Mouse (Mus musculus): ENCODE measurements at regions not wholly inside any gene's neighbourhood (a gene's known extent, or its start where the extent isn't known, plus 50 kb on each side); places are given as distances from the start of the nearest gene placed in this dataset.

- no peak for DNase-seq (ENCODE audit: low spot score in 2 of 2)
Observed at GRCm38 (mm10) chr11:32990201-32990600, 157.0 kb downstream of the Fgf18 start.

- DNase-seq (ENCODE audit: low spot score in 2 of 2) = no peak
Observed at GRCm38 (mm10) chr11:32978899-32979298, 154.5 kb upstream of the Smim23 start.

DNA sequence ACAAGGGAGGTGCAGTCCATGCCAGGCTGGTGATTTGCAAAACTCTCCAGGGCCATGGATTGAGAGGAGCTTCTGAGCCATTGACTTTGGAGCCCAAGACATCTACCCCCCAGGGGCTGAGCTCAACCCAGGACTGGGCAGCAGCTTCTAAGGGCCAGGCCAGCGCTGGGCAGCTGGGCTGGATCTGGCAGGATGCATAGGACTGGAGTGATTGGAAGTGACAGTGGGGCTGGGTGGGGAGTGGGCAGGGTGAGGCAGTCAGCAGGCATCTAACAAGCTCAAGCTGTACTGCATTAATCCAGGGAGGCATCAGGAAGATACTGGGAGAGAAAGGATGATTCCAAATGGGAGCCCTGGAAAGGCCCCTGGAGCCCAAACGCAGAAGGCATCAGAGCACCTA is 152.2 kb upstream of the Smim23 start:
- no peak for DNase-seq (ENCODE audit: low spot score in 2 of 2)

DNA sequence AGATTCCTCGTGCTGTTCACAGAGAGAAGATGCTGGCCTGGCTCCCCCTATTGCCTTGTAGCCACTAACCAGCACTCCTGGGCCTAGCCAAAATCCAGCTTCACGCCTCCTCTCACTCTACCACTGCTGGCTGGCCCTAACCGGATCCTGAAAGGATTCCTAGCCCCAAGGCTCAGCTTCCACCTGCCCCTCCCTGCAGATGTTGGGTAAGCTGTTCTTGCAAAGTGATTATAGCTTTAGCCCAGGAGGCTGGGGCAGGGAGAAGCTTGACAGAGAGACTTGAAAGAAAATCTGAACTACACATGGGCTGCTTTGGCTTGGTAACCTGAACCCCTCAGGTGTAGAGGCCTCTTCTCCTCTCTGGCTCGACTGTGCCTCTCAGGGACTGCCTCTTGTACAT is 149.0 kb upstream of the Smim23 start:
- DNase-seq (ENCODE audit: low spot score in 2 of 2) = no peak

DNA sequence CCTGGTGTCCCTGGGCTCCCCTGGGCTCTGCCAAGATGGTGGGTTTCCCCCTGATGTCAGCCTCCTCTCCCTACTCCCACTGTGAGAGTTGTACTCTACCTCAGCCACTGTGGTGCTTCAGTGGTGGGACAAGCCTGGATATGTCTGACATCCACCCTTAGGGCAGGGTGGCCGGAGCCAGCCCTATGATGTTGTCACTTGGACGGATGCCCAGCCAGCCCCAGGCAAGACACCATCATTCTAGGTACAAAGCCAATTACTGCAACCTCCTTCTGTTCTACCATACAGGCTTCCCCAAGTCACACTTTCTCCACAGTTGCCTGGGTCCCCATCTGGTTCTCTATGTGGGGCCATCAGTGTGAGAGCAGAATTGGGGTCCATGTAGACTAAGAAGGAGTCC is 141.0 kb upstream of the Smim23 start:
- no peak for DNase-seq (ENCODE audit: low spot score in 2 of 2)

DNA sequence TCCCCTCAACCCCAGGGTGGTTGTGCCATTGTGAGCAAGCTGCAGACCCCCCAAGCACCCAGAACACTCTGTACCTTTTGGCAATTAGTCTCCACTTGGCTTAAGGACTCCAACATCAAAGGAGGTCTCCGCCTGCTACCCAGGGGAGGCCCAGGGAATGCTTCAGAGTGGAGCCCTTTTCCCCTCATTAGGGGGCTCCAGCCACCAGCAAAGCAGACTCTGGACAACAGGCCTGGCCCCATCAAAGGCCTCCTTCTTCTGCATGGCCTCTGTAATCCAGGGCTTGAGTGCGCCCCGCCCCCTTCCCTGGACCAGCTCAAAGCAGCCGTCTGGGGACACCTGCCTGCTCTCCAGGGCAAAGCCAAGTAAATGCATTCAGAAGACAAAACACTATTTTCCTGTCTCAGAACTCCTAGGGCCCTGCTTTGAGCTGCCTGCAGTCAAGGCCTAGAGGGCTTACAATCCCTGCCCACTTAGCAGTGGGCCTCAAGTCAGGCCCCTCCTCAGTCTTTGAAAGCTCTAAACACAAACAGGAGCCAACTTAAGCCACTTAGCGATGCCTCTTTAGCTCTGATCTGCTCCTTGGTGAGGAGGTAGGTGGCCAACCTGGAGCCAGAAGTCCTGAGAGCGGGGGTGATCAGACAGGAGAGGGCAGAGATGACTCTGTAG is 139.4 kb upstream of the Smim23 start:
- DNase-seq (ENCODE audit: low spot score in 2 of 2) = no peak

DNA sequence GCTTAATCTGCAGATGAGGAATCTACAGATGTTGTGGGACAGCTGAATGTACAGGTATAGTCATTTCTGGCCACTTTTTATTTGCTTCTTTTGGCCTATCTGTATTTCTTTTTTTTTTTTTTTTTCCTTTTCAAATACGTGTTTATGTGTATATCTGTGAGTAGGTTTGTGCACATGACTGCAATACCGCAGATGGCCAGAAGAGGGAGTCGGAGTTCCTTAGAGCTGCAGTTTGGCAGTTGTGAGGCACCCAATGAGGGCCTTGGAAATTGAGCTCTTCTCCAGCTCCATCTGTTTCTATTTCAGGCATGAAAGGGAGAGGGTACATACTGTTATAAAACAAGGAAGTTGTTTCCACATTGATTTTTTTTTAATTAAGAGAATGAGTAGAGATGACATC is 137.2 kb upstream of the Smim23 start:
- no peak for DNase-seq (ENCODE audit: low spot score in 2 of 2)

- no peak for DNase-seq (ENCODE audit: low spot score in 2 of 2)
Observed at GRCm38 (mm10) chr11:32958961-32959360, 134.6 kb upstream of the Smim23 start.

GRCm38 (mm10) chr11:32956993-32957392 is 132.6 kb upstream of the Smim23 start:
- DNase-seq (ENCODE audit: low spot score in 2 of 2) = no peak

GRCm38 (mm10) chr11:32952271-32952670 is 127.9 kb upstream of the Smim23 start:
- DNase-seq (ENCODE audit: low spot score in 2 of 2) = no peak

GRCm38 (mm10) chr11:32948132-32948531 is 123.7 kb upstream of the Smim23 start:
- no peak for DNase-seq (ENCODE audit: low spot score in 2 of 2)

DNA sequence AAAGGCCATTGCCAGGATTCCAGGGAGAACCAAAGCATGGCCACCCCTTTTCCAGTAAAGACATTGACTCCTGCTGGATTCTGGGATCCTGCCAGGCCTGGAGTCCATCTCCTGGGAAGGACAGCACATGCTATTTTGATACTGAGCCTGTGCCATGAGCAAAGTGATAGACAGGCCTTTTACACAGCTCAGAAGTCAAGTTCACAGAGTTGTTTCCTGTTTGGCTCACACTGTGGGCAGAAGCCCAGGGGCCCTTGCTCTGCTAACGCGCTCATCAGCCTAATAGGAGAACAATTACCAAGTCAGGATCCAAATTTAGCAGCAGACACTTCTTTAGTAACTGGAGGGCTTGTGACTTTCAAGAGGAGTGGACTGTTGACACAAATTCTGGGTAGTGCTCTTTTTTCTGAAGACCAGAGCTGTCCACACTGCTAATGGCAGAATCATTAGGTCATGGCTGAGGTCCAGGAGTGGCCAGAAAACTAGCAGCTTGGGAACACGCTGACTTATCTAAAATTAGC is 122.1 kb upstream of the Smim23 start:
- peak; percentile 2 to 10 for DNase-seq (ENCODE audit: low spot score in 2 of 2)

GRCm38 (mm10) chr11:32945071-32945470 is 120.7 kb upstream of the Smim23 start:
- no peak for DNase-seq (ENCODE audit: low spot score in 2 of 2)

GRCm38 (mm10) chr11:32941331-32942009 is 117.1 kb upstream of the Smim23 start:
- DNase-seq (ENCODE audit: low spot score in 2 of 2) = no peak

- DNase-seq (ENCODE audit: low spot score in 2 of 2) = no peak
Observed at GRCm38 (mm10) chr11:32939102-32939501, 114.7 kb upstream of the Smim23 start.

GRCm38 (mm10) chr11:32937167-32937566 is 112.8 kb upstream of the Smim23 start:
- DNase-seq (ENCODE audit: low spot score in 2 of 2) = no peak

DNA sequence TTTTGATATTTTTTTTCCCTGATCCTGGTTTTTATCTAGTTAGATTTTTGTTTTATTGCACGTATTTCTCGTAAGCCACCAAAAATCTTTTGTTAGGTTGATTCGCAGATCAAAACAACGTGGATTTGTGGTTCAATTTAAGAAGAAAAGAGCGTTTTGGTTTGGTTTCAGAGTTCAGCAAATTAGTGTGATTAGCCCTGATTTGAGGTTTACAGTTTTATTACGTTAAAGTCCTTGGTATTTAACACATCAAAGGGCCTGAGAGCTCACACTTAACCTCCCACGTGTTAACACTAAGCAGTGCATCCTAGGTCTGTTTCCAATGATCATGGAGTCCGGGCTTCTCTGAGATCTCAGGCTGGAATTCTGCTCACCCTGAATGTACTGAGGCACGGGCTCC is 107.5 kb upstream of the Smim23 start:
- DNase-seq (ENCODE audit: low spot score in 2 of 2) = no peak

- DNase-seq (ENCODE audit: low spot score in 2 of 2) = no peak
Observed at GRCm38 (mm10) chr11:32931018-32931417, 106.6 kb upstream of the Smim23 start.

DNA sequence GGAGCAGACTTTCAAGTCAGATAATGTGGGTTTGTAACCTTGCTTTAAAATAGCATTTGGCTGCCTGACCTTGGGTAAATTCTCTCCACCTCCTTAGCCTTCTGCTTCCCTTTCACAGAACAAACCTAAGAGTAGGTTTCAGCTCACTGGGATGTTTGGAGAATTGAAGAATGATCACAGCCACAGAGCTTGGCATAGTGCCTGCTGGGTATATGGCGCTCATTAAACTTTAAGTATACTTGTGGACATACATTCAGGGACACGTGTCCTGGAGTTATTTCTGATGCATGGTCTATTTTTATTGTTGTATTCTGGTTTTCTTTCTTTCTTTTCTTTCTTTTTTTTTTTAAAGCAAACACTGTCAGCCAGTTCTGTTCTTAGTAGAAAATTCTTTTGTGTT is 104.4 kb upstream of the Smim23 start:
- DNase-seq (ENCODE audit: low spot score in 2 of 2) = no peak

DNA sequence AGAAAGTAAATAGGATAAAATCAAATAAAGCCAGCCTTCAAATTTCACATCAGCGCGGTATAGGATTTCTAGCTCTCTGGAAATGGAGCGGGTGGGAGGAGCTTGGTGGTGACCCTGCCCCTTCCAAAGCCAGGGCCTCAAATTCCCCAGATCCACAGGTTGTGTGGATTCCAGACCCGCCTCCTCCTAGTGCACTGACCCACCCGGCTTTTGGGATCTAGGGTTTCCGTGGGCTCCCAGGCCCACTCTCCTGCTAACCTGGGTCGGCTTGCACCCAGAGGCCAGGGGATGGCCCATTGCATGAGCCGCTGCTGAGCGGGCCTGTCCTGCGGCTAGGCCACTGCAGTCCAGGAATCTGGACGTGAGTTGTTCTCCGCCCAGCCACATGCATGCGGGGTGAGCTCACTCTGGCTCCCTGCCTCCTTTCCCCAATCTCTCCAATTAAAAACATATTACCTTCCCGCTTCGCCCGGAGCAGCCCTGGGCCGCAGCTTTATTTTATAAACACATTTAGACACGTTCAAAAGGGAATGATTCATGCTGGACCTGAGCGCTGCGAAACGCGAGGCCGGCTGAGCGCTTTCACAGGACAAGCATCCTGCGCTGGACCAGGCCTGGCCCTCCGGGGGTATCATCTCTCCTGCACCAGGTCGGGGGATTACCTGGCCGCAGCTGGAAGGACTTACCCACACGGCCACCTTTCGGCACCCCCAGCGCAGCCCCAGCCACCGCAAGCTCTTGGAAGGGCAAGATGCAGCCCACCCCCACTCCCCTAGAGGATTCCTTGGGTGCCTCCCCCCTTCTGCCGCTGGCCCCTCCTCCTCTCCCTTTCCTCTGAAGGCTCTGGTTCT is 101.2 kb upstream of the Smim23 start:
- DNase-seq (ENCODE audit: low spot score in 2 of 2) = no peak

- no peak for DNase-seq (ENCODE audit: low spot score in 2 of 2)
Observed at GRCm38 (mm10) chr11:32924932-32925331, 100.5 kb upstream of the Smim23 start.

GRCm38 (mm10) chr11:32913071-32913470 is 88.7 kb upstream of the Smim23 start:
- DNase-seq (ENCODE audit: low spot score in 2 of 2) = no peak

Data from spleen, postnatal 36 days (tissue).